Mouse (Mus musculus): ENCODE results near the gene Spdya.
"Not testable (repeated sequence)": the region's sequence is repeated elsewhere in the genome, so short reads cannot be mapped to it uniquely, and the experiment has no call there.

The Spdya gene

GRCm38 (mm10) chr17:71617974-71618373, 66.1 kb downstream of the Spdya start:
- ATAC-seq (ENCODE audit: insufficient number of reproducible peaks, low FRiP score, low TSS enrichment) = no peak

GRCm38 (mm10) chr17:71631806-71632205, 79.9 kb downstream of the Spdya start:
- ATAC-seq (ENCODE audit: insufficient number of reproducible peaks, low FRiP score, low TSS enrichment) = no peak

- ATAC-seq (ENCODE audit: insufficient number of reproducible peaks, low FRiP score, low TSS enrichment) = peak; percentile 81
Measured at GRCm38 (mm10) chr17:71633350-71633749, 81.5 kb downstream of the Spdya start.

- no peak for ATAC-seq (ENCODE audit: insufficient number of reproducible peaks, low FRiP score, low TSS enrichment)
Measured at GRCm38 (mm10) chr17:71636786-71637185, 84.9 kb downstream of the Spdya start.

GRCm38 (mm10) chr17:71637750-71638265, 85.9 kb downstream of the Spdya start:
- no peak for ATAC-seq (ENCODE audit: insufficient number of reproducible peaks, low FRiP score, low TSS enrichment)

- not testable (repeated sequence) for ATAC-seq (ENCODE audit: insufficient number of reproducible peaks, low FRiP score, low TSS enrichment)
Measured at GRCm38 (mm10) chr17:71639056-71639455, 87.2 kb downstream of the Spdya start.
